8 mouse cellular contexts compared by ENCODE assay signal in genomic region chr17:26946567-26946966, GRCm38 (mm10). TPM values are rescaled to one million over a fixed set of nuclear protein-coding genes. Genes with fewer than 3 reads are reported as not detected.
A peak's percentile ranks its signal among the peaks of the same experiment; 100 is the strongest.
DNase-seq lines count a peak whose midpoint lies in the region; ATAC-seq and TF ChIP-seq lines count a peak whose summit lies in the region.

No protein-coding gene starts in this region.

- 2% methylated on average over 37 of the region's 37 CpGs for WGBS in heart, embryonic 16.5 days
- 2% methylated on average over 37 of the region's 37 CpGs for WGBS in lung, embryonic 15.5 days

- H3K4me2 ChIP-seq in heart, embryonic 16.5 days (ENCODE audit: low read depth, low read length), result peak overlapping the region; percentile 90
- peak overlapping the region; percentile 87 for H3K4me2 ChIP-seq in lung, embryonic 15.5 days

- peaks cover 70% of the 10 kb centered on the region for H3K4me1 ChIP-seq in E14TG2a.4 (replicated peaks; ENCODE audit: low read depth, low read length)
- H3K4me1 ChIP-seq in erythroblast, embryonic 14.5 days (ENCODE audit: control insufficient read depth), result peaks cover 65% of the 10 kb centered on the region
- peaks cover 36% of the 10 kb centered on the region for H3K4me1 ChIP-seq in heart, embryonic 16.5 days (ENCODE audit: control insufficient read depth, insufficient read depth, low read length)
- H3K4me1 ChIP-seq in lung, embryonic 15.5 days, result peaks cover 51% of the 10 kb centered on the region

- H3K36me3 ChIP-seq in E14TG2a.4 (ENCODE audit: insufficient read depth, low read length), result no peaks in the 10 kb centered on the region
- H3K36me3 ChIP-seq in erythroblast, embryonic 14.5 days (ENCODE audit: control insufficient read depth), result no peaks in the 10 kb centered on the region
- H3K36me3 ChIP-seq in heart, embryonic 16.5 days (ENCODE audit: control insufficient read depth, insufficient read depth), result no peaks in the 10 kb centered on the region
- H3K36me3 ChIP-seq in lung, embryonic 15.5 days, result no peaks in the 10 kb centered on the region

- no peak for TF ChIP-seq CTCF in E14TG2a.4 (conservative IDR thresholded peaks at IDR 0.05; ENCODE audit: low read length)

- peaks cover 67% of the 10 kb centered on the region for H3K27me3 ChIP-seq in E14TG2a.4 (ENCODE audit: insufficient read depth, low read length)
- peaks cover 39% of the 10 kb centered on the region for H3K27me3 ChIP-seq in erythroblast, embryonic 14.5 days (ENCODE audit: control insufficient read depth)
- H3K27me3 ChIP-seq in heart, embryonic 16.5 days (ENCODE audit: control insufficient read depth, insufficient read depth, low read length), result no peaks in the 10 kb centered on the region
- H3K27me3 ChIP-seq in lung, embryonic 15.5 days, result no peaks in the 10 kb centered on the region

- no peaks in the 10 kb centered on the region for H3K9me3 ChIP-seq in E14TG2a.4 (ENCODE audit: low read length)
- no peaks in the 10 kb centered on the region for H3K9me3 ChIP-seq in erythroblast, embryonic 14.5 days (ENCODE audit: control insufficient read depth, low read length)
- H3K9me3 ChIP-seq in heart, embryonic 16.5 days (replicated peaks; ENCODE audit: control insufficient read depth, low read length), result no peaks in the 10 kb centered on the region
- H3K9me3 ChIP-seq in lung, embryonic 15.5 days, result no peaks in the 10 kb centered on the region

- peak; percentile 49 for ATAC-seq in heart, embryonic 16.5 days (replicated peaks; ENCODE audit: extremely low read depth, insufficient read depth, low FRiP score)
- peak; percentile 44 for ATAC-seq in lung, embryonic 15.5 days (ENCODE audit: borderline replicate concordance, extremely low read depth, low FRiP score, low TSS enrichment)

- peak overlapping the region; percentile 83 for H3K27ac ChIP-seq in heart, embryonic 16.5 days (ENCODE audit: low read length)
- peak overlapping the region; percentile 62 for H3K27ac ChIP-seq in lung, embryonic 15.5 days

- H3K4me3 ChIP-seq in E14TG2a.4 (replicated peaks; ENCODE audit: low read length), result peak overlapping the region; percentile 76
- peak overlapping the region; percentile 61 for H3K4me3 ChIP-seq in erythroblast, embryonic 14.5 days (replicated peaks)
- H3K4me3 ChIP-seq in heart, embryonic 16.5 days (ENCODE audit: low read length), result peak overlapping the region; percentile 58
- peak overlapping the region; percentile 46 for H3K4me3 ChIP-seq in lung, embryonic 15.5 days

- peak overlapping the region; percentile 81 for H3K9ac ChIP-seq in heart, embryonic 16.5 days (ENCODE audit: low read length)
- peak overlapping the region; percentile 63 for H3K9ac ChIP-seq in lung, embryonic 15.5 days

- peak; percentile 87 for DNase-seq in brain, adult 2 months (ENCODE audit: low read depth, low spot score)
- DNase-seq in kidney, postnatal 14 days, result peak; percentile 90
- peak; percentile 77 for DNase-seq in ovary, postnatal 14 days (ENCODE audit: low spot score)
- no peak for DNase-seq in natural killer cell, adult 2 months (ENCODE audit: low spot score in 2 of 2)

RNA-seq across cellular contexts. Expression of gene Syngap1, which starts 5.5 kb away (rescaled TPM):
- 0.78 and 0.86 TPM in 2 replicates for polyA plus RNA-seq in erythroblast, embryonic 14.5 days (2012)
- 1.2 and 1.3 TPM in 2 replicates for polyA plus RNA-seq in heart, embryonic 16.5 days (2015; fragmentation: Nextera tagmentation; extraction: Ambion mirVana)
- polyA plus RNA-seq in lung, embryonic 15.5 days (2015; fragmentation: Nextera tagmentation; extraction: Ambion mirVana), result 1.5 and 2.1 TPM in 2 replicates

RNA-seq across cellular contexts. Expression of gene Cuta, which starts 7.2 kb away (rescaled TPM):
- 19.6 and 19.8 TPM in 2 replicates for polyA plus RNA-seq in erythroblast, embryonic 14.5 days (2012)
- 163 and 169 TPM in 2 replicates for polyA plus RNA-seq in heart, embryonic 16.5 days (2015; fragmentation: Nextera tagmentation; extraction: Ambion mirVana)
- polyA plus RNA-seq in lung, embryonic 15.5 days (2015; fragmentation: Nextera tagmentation; extraction: Ambion mirVana), result 182 and 184 TPM in 2 replicates

RNA-seq across cellular contexts. Expression of gene Phf1, which starts 13.7 kb away (rescaled TPM):
- 5.0 and 6.2 TPM in 2 replicates for polyA plus RNA-seq in erythroblast, embryonic 14.5 days (2012)
- 7.5 and 8.7 TPM in 2 replicates for polyA plus RNA-seq in heart, embryonic 16.5 days (2015; fragmentation: Nextera tagmentation; extraction: Ambion mirVana)
- polyA plus RNA-seq in lung, embryonic 15.5 days (2015; fragmentation: Nextera tagmentation; extraction: Ambion mirVana), result 7.6 and 8.7 TPM in 2 replicates

RNA-seq across cellular contexts. Expression of gene Zbtb9, which starts 26.4 kb away (rescaled TPM):
- polyA plus RNA-seq in erythroblast, embryonic 14.5 days (2012), result 0.12 and 0.13 TPM in 2 replicates
- polyA plus RNA-seq in heart, embryonic 16.5 days (2015; fragmentation: Nextera tagmentation; extraction: Ambion mirVana), result 10.0 and 12.0 TPM in 2 replicates
- 16.3 and 16.9 TPM in 2 replicates for polyA plus RNA-seq in lung, embryonic 15.5 days (2015; fragmentation: Nextera tagmentation; extraction: Ambion mirVana)

RNA-seq across cellular contexts. Expression of gene Kifc5b, which starts 29.7 kb away (rescaled TPM):
- 8.1 and 9.2 TPM in 2 replicates for polyA plus RNA-seq in erythroblast, embryonic 14.5 days (2012)
- 6.2 and 6.9 TPM in 2 replicates for polyA plus RNA-seq in heart, embryonic 16.5 days (2015; fragmentation: Nextera tagmentation; extraction: Ambion mirVana)
- polyA plus RNA-seq in lung, embryonic 15.5 days (2015; fragmentation: Nextera tagmentation; extraction: Ambion mirVana), result 8.0 and 9.8 TPM in 2 replicates

Comparison
In these comparisons a context has a peak if more than half of its experiments do, and no peak if none do; other contexts are left out.
1. DNase-seq: peak in brain, adult 2 months (single experiment), kidney, postnatal 14 days (single experiment) and ovary, postnatal 14 days (single experiment); none in natural killer cell, adult 2 months (0 of 2).
2. Peak in every context shown above with its lines, with median percentiles within 50 percentile points of each other: H3K4me3 ChIP-seq.